Mouse (Mus musculus): ENCODE measurements around the gene Tmem30b.
"Not testable (repeated sequence)": the region's sequence is repeated elsewhere in the genome, so short reads cannot be mapped to it uniquely, and the experiment has no call there.

The Tmem30b gene

GRCm38 (mm10) chr12:73546086-73546711 lies at the start of gene Tmem30b:
Gene Tmem30b, minus strand, starts transcription at chr12:73546392.
- DNase-seq = peak; percentile 84 to 89

GRCm38 (mm10) chr12:73595226-73595625 lies 49.0 kb upstream of the Tmem30b start:
- DNase-seq = no peak

- no peak for DNase-seq
Observed at GRCm38 (mm10) chr12:73594177-73594745, 48.1 kb upstream of the Tmem30b start.

GRCm38 (mm10) chr12:73593021-73593798 lies 47.0 kb upstream of the Tmem30b start:
- DNase-seq = peak; percentile 52 to 60

- DNase-seq = peak; percentile 85 to 88
Observed at GRCm38 (mm10) chr12:73591625-73592024, 45.4 kb upstream of the Tmem30b start.

GRCm38 (mm10) chr12:73590627-73591276 lies 44.6 kb upstream of the Tmem30b start:
- peak in 1 of 2 experiments; percentile 52 for DNase-seq

- peak in 1 of 2 experiments; percentile 16 for DNase-seq
Observed at GRCm38 (mm10) chr12:73587262-73587661, 41.1 kb upstream of the Tmem30b start.

- no peak for DNase-seq
Observed at GRCm38 (mm10) chr12:73585850-73586249, 39.7 kb upstream of the Tmem30b start.

- peak; percentile 13 to 19 for DNase-seq
Observed at GRCm38 (mm10) chr12:73585241-73585801, 39.1 kb upstream of the Tmem30b start.

- DNase-seq = peak; percentile 91 to 93
Observed at GRCm38 (mm10) chr12:73584610-73585240, 38.5 kb upstream of the Tmem30b start, which contains the start of gene Prkch. Gene Prkch, plus strand, starts transcription at chr12:73584796.

- DNase-seq = peak; percentile 50 to 73
Observed at GRCm38 (mm10) chr12:73583813-73584609, 37.8 kb upstream of the Tmem30b start.

- peak; percentile 24 to 41 for DNase-seq
Observed at GRCm38 (mm10) chr12:73583318-73583717, 37.1 kb upstream of the Tmem30b start.

GRCm38 (mm10) chr12:73580811-73581210 lies 34.6 kb upstream of the Tmem30b start:
- no peak for DNase-seq

- DNase-seq = no peak
Observed at GRCm38 (mm10) chr12:73578141-73578540, 31.9 kb upstream of the Tmem30b start.

GRCm38 (mm10) chr12:73574632-73575031 lies 28.4 kb upstream of the Tmem30b start:
- DNase-seq = peak in 1 of 2 experiments; percentile 14

- DNase-seq = no peak
Observed at GRCm38 (mm10) chr12:73565620-73565969, 19.4 kb upstream of the Tmem30b start.

GRCm38 (mm10) chr12:73564795-73565619 lies 18.8 kb upstream of the Tmem30b start:
- DNase-seq = no peak

GRCm38 (mm10) chr12:73564176-73564575 lies 18.0 kb upstream of the Tmem30b start:
- DNase-seq = no peak

- DNase-seq = not testable (repeated sequence)
Observed at GRCm38 (mm10) chr12:73563122-73563521, 16.9 kb upstream of the Tmem30b start.

- no peak for DNase-seq
Observed at GRCm38 (mm10) chr12:73560091-73560490, 13.9 kb upstream of the Tmem30b start.
